Mouse (Mus musculus): ENCODE measurements around the gene Gpd2. TPM values are rescaled to one million over a fixed set of nuclear protein-coding genes. Genes with fewer than 3 reads are reported as not detected.

The Gpd2 gene
- total and polyA plus RNA-seq, 3 experiments = 15.7 to 20.4 (median 16.7) TPM

GRCm38 (mm10) chr2:57190884-57191283, 46.6 kb upstream of the Gpd2 start:
- no peak for TF ChIP-seq MAZ (IDR thresholded peaks at IDR 0.05; ENCODE audit: low read depth, low read length)
- Histone ChIP-seq H3K4me2 (ENCODE audit: insufficient read depth, low read depth, poor library complexity, severe bottlenecking) (no peak overlapping the region), H3K36me3 (replicated peaks in 1 of 2; ENCODE audit: control insufficient read depth in 1 of 2, insufficient read depth in 1 of 2, low read length in 1 of 2) (no peaks in the 10 kb centered on the region), H3K27ac (ENCODE audit: insufficient read depth, low read depth) (no peak overlapping the region), H3K27me3 (replicated peaks) (no peaks in the 10 kb centered on the region), H3K79me2 (replicated peaks; ENCODE audit: control insufficient read depth, extremely low read depth, insufficient read depth, poor library complexity, severe bottlenecking) (no peaks in the 10 kb centered on the region), H3K4me1 (ENCODE audit: control insufficient read depth in 1 of 2, insufficient read depth in 2 of 2) (peaks cover 0 to 5% of the 10 kb centered on the region in 2 experiments; a peak in 2 of 4 replicates), H3K9me3 (replicated peaks; ENCODE audit: low read length) (no peaks in the 10 kb centered on the region), H3K9ac (ENCODE audit: insufficient read depth, low read depth) (no peak overlapping the region), H3K4me3 (replicated peaks in 1 of 3; ENCODE audit: low read depth in 2 of 3, low read length in 2 of 3, poor library complexity in 1 of 3) (no peak overlapping the region)
- in situ Hi-C loops (cut with MboI; ENCODE audit: low pct_ligation_motif_present, low pct_unique_long_range_greater_than_20kb, low sequenced_read_pairs) (no loop called here), dilution Hi-C loops (cut with MboI; ENCODE audit: extremely low pct_ligation_motif_present, extremely low pct_unique_long_range_greater_than_20kb, low sequenced_read_pairs) (no loop called here)
- no peak for DNase-seq (ENCODE audit: extremely low read depth)

- Histone ChIP-seq H3K4me2 (ENCODE audit: insufficient read depth, low read depth, poor library complexity, severe bottlenecking) (no peak overlapping the region), H3K79me2 (replicated peaks; ENCODE audit: control insufficient read depth, extremely low read depth, insufficient read depth, poor library complexity, severe bottlenecking) (no peaks in the 10 kb centered on the region), H3K4me1 (ENCODE audit: control insufficient read depth in 1 of 2, insufficient read depth in 2 of 2) (no peaks in the 10 kb centered on the region), H3K9ac (ENCODE audit: insufficient read depth, low read depth) (no peak overlapping the region), H3K36me3 (replicated peaks in 1 of 2; ENCODE audit: control insufficient read depth in 1 of 2, insufficient read depth in 1 of 2, low read length in 1 of 2) (no peaks in the 10 kb centered on the region), H3K4me3 (replicated peaks in 1 of 3; ENCODE audit: low read depth in 2 of 3, low read length in 2 of 3, poor library complexity in 1 of 3) (no peak overlapping the region), H3K27me3 (replicated peaks) (no peaks in the 10 kb centered on the region), H3K9me3 (replicated peaks; ENCODE audit: low read length) (no peaks in the 10 kb centered on the region), H3K27ac (ENCODE audit: insufficient read depth, low read depth) (no peak overlapping the region)
- dilution Hi-C loops (cut with MboI; ENCODE audit: extremely low pct_ligation_motif_present, extremely low pct_unique_long_range_greater_than_20kb, low sequenced_read_pairs) = no loop called here
- DNase-seq (ENCODE audit: extremely low read depth) = no peak
- in situ Hi-C loops (cut with MboI; ENCODE audit: low pct_ligation_motif_present, low pct_unique_long_range_greater_than_20kb, low sequenced_read_pairs) = no loop called here
- no peak for TF ChIP-seq HCFC1 (IDR thresholded peaks at IDR 0.05; ENCODE audit: low read depth, low read length)
- TF ChIP-seq RAD21 (IDR thresholded peaks at IDR 0.05; ENCODE audit: low read depth, low read length) = no peak
- TF ChIP-seq JUN (IDR thresholded peaks at IDR 0.05; ENCODE audit: insufficient read depth, low read depth, low read length) = no peak
- no peak for TF ChIP-seq CHD2 (IDR thresholded peaks at IDR 0.05; ENCODE audit: low read length)
- TF ChIP-seq MAX (IDR thresholded peaks at IDR 0.05; ENCODE audit: low read length) = no peak
- TF ChIP-seq IRF4 (IDR thresholded peaks at IDR 0.05; ENCODE audit: low read depth, low read length) = no peak
- no peak for TF ChIP-seq MXI1 (IDR thresholded peaks at IDR 0.05; ENCODE audit: low read depth, low read length)
- no peak for TF ChIP-seq PAX5 (IDR thresholded peaks at IDR 0.05; ENCODE audit: low read length)
- TF ChIP-seq ELF1 (IDR thresholded peaks at IDR 0.05; ENCODE audit: low read depth, low read length) = no peak
- TF ChIP-seq ETS1 (conservative IDR thresholded peaks at IDR 0.05; ENCODE audit: low read depth, low read length) = no peak
- no peak for TF ChIP-seq GABPA (IDR thresholded peaks at IDR 0.05; ENCODE audit: insufficient replicate concordance, low read depth, low read length)
- TF ChIP-seq KAT2A (IDR thresholded peaks at IDR 0.05; ENCODE audit: insufficient replicate concordance, low read length) = no peak
- no peak for TF ChIP-seq BHLHE40 (IDR thresholded peaks at IDR 0.05; ENCODE audit: low read depth, low read length)
- no peak for TF ChIP-seq RCOR1 (conservative IDR thresholded peaks at IDR 0.05; ENCODE audit: low read depth, low read length)
- no peak for TF ChIP-seq JUND (conservative IDR thresholded peaks at IDR 0.05; ENCODE audit: low read depth, low read length)
Measured at GRCm38 (mm10) chr2:57199046-57199445, 38.4 kb upstream of the Gpd2 start.
